Mouse (Mus musculus): ENCODE measurements at regions not wholly inside any gene's neighbourhood (a gene's known extent, or its start where the extent isn't known, plus 50 kb on each side); places are given as distances from the start of the nearest gene placed in this dataset.

DNA sequence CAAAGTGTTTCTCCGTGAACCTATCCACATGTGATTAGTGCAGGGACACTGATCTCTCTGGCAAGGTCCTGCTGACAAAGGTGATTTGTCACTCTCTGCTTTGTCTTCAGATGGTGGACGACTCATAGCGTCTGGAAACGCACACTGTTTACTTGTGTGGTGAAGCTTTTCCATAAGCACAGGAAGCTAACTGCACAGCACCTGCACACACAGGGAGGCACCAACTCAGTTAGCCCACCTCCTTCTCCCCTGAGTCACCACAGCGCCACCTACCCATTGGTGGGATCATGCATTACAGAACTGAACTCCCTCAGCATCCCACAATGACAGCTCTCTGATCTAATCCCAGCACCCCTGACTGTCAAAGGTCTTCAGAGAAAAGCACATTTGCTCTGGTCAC lies 141.9 kb upstream of the Klf14 start:
- Histone ChIP-seq H3K27me3 (replicated peaks; ENCODE audit: control insufficient read depth, insufficient read depth, low read length) (no peaks in the 10 kb centered on the region), H3K4me3 (ENCODE audit: low read depth, low read length) (no peak overlapping the region), H3K4me2 (replicated peaks; ENCODE audit: low read depth) (no peak overlapping the region), H3K9ac (ENCODE audit: low read depth, low read length) (no peak overlapping the region), H3K4me1 (replicated peaks; ENCODE audit: control insufficient read depth, insufficient read depth, low read length) (no peaks in the 10 kb centered on the region), H3K9me3 (ENCODE audit: control insufficient read depth) (no peaks in the 10 kb centered on the region), H3K27ac (ENCODE audit: low read depth, low read length) (no peak overlapping the region), H3K36me3 (ENCODE audit: control insufficient read depth, insufficient read depth) (no peaks in the 10 kb centered on the region)
- no peak for ATAC-seq
- peak; percentile 55 for TF ChIP-seq CTCF (IDR thresholded peaks at IDR 0.05; ENCODE audit: low read depth)
- WGBS: 49% methylated on average over 5 of the region's 5 CpGs

DNA sequence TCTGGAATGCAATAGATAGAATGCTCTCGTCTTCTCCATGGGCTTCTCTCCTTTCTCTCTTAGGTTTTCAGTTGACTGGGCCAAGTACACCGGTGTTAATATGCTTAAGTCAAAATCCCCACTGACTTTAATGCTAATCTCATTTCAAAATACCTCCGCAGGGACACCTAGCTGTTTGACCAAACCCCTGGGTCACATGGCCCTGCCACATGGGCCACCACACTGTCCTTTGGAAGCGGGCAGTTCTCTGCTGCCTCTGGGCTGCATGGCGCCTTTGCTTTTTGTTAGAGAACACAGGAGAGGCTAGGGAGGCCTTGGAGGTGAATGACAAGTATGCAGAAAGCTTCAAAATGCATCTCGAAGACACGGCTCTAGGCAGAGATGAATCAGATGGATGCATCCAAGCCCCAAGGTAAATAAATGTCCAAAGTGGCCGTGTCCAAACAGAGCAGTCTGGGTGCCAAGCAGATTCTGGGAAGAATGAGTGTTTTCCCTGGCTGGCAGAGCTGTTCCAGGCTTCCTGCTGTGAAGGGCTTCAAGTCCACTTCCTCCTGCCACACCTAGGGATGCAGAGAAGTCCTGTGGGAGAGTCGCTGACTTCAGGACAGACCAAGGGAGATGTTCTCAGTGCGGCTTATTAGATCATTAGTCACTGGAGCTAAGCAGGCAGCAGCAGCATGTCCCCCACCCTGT lies 147.4 kb upstream of the Klf14 start:
- no peaks in the 10 kb centered on the region for H3K27me3 ChIP-seq (replicated peaks; ENCODE audit: control insufficient read depth, insufficient read depth, low read length)
- no peak overlapping the region for H3K9ac ChIP-seq (ENCODE audit: low read depth, low read length)
- H3K4me3 ChIP-seq (ENCODE audit: low read depth, low read length): no peak overlapping the region
- H3K4me2 ChIP-seq (replicated peaks; ENCODE audit: low read depth): no peak overlapping the region
- H3K36me3 ChIP-seq (ENCODE audit: control insufficient read depth, insufficient read depth): no peaks in the 10 kb centered on the region
- TF ChIP-seq CTCF (IDR thresholded peaks at IDR 0.05; ENCODE audit: low read depth): no peak
- no peak overlapping the region for H3K27ac ChIP-seq (ENCODE audit: low read depth, low read length)
- H3K4me1 ChIP-seq (replicated peaks; ENCODE audit: control insufficient read depth, insufficient read depth, low read length): no peaks in the 10 kb centered on the region
- ATAC-seq: no peak
- WGBS: 66% methylated on average over 10 of the region's 10 CpGs
- H3K9me3 ChIP-seq (ENCODE audit: control insufficient read depth): 0 out of 2 replicates have a peak, but pooled peaks cover 3% of the 10 kb centered on the region

DNA sequence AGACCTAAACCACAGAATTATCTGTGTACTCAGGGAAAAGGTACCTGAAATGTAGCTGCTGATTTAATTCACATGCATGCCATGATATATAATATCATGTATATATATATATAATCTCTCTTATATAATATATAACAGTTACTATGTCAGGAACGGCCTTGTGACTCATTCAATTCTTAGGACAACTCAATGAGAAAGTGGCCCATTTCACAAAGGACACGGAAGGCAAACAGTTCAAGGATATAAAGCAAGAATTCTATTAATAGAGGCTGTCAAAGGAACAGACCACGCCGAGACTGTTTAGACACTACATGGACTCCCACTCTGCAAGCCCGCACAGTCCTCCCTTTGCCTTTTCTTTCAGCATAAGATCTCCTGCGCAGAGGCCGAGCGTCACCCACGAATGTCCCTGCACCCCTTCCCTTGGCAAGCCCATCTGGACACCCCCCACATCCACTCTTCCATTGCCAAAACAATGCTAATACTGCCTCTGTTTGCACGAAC lies 148.0 kb upstream of the Klf14 start:
- Histone ChIP-seq H3K27ac (ENCODE audit: low read depth, low read length) (no peak overlapping the region), H3K4me2 (replicated peaks; ENCODE audit: low read depth) (no peak overlapping the region), H3K4me3 (ENCODE audit: low read depth, low read length) (no peak overlapping the region), H3K9me3 (ENCODE audit: control insufficient read depth) (0 out of 2 replicates have a peak, but pooled peaks cover 3% of the 10 kb centered on the region), H3K4me1 (replicated peaks; ENCODE audit: control insufficient read depth, insufficient read depth, low read length) (no peaks in the 10 kb centered on the region), H3K36me3 (ENCODE audit: control insufficient read depth, insufficient read depth) (no peaks in the 10 kb centered on the region), H3K27me3 (replicated peaks; ENCODE audit: control insufficient read depth, insufficient read depth, low read length) (no peaks in the 10 kb centered on the region), H3K9ac (ENCODE audit: low read depth, low read length) (no peak overlapping the region)
- WGBS: 81% methylated on average over 10 of the region's 10 CpGs
- no peak for TF ChIP-seq CTCF (IDR thresholded peaks at IDR 0.05; ENCODE audit: low read depth)
- ATAC-seq: no peak

DNA sequence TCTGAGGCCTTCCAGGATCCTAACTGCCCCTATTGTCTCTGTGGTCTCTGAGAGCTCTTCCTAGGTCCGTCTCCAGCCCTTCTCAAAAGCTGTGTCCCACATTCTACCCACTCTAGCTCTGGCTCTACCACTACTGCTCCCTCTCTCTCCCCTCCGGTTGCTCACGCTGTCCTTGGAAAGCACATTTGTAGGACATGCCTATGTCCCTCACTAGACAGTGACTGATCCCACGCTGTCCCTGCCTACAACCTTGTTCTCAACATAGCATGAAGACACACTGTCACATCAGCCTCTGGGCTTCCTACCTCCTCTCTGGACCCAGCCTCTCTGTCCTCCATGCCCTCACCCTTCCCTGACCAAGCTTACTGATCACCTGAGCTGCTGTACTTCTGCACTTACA lies 148.5 kb upstream of the Klf14 start:
- Histone ChIP-seq H3K9me3 (ENCODE audit: control insufficient read depth) (0 out of 2 replicates have a peak, but pooled peaks cover 3% of the 10 kb centered on the region), H3K36me3 (ENCODE audit: control insufficient read depth, insufficient read depth) (no peaks in the 10 kb centered on the region), H3K27me3 (replicated peaks; ENCODE audit: control insufficient read depth, insufficient read depth, low read length) (no peaks in the 10 kb centered on the region), H3K4me3 (ENCODE audit: low read depth, low read length) (no peak overlapping the region), H3K4me2 (replicated peaks; ENCODE audit: low read depth) (no peak overlapping the region), H3K9ac (ENCODE audit: low read depth, low read length) (no peak overlapping the region), H3K27ac (ENCODE audit: low read depth, low read length) (no peak overlapping the region), H3K4me1 (replicated peaks; ENCODE audit: control insufficient read depth, insufficient read depth, low read length) (no peaks in the 10 kb centered on the region)
- TF ChIP-seq CTCF (IDR thresholded peaks at IDR 0.05; ENCODE audit: low read depth): no peak
- WGBS: 95% methylated on average over 4 of the region's 4 CpGs
- ATAC-seq: no peak

DNA sequence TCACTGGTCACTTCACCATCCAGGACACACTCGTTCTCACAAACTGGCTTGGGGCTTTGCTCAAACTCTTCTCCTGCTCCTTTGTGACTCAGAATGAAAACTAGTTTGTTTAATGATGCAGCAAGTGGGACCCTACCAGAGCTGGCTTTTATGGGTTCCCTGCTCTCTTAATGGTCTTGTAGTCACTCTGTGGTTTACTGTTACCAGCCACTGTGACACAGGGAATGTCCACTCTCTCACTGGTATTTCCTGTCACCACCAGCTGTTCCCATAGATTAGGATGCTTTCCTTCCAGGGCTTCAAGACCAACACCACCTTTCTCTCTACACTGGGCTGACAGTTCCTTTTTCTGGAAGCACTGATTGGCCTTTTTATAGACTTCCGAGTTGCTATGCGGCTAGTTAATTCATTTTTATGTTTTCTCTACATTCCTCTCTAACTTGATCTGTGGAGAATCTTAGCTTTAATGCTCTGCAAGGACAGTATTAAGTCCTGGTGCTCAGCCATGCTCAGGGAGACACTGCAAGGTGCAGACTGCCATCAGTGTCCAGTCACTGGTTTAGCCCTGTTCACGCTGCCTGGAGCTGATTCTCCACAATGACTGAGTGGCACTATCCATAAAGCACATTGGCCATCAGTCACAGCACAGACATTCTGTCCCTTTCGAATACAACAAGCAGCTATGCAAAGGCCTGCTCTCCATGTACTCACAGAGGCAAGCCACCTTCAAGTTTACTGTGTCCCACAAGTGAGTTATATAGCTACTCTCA lies 149.2 kb upstream of the Klf14 start:
- H3K4me2 ChIP-seq (replicated peaks; ENCODE audit: low read depth): no peak overlapping the region
- TF ChIP-seq CTCF (IDR thresholded peaks at IDR 0.05; ENCODE audit: low read depth): no peak
- H3K4me1 ChIP-seq (replicated peaks; ENCODE audit: control insufficient read depth, insufficient read depth, low read length): no peaks in the 10 kb centered on the region
- no peak overlapping the region for H3K9ac ChIP-seq (ENCODE audit: low read depth, low read length)
- 81% methylated on average over 5 of the region's 5 CpGs for WGBS
- H3K4me3 ChIP-seq (ENCODE audit: low read depth, low read length): no peak overlapping the region
- ATAC-seq: no peak
- no peaks in the 10 kb centered on the region for H3K27me3 ChIP-seq (replicated peaks; ENCODE audit: control insufficient read depth, insufficient read depth, low read length)
- 0 out of 2 replicates have a peak, but pooled peaks cover 3% of the 10 kb centered on the region for H3K9me3 ChIP-seq (ENCODE audit: control insufficient read depth)
- no peak overlapping the region for H3K27ac ChIP-seq (ENCODE audit: low read depth, low read length)
- H3K36me3 ChIP-seq (ENCODE audit: control insufficient read depth, insufficient read depth): no peaks in the 10 kb centered on the region

DNA sequence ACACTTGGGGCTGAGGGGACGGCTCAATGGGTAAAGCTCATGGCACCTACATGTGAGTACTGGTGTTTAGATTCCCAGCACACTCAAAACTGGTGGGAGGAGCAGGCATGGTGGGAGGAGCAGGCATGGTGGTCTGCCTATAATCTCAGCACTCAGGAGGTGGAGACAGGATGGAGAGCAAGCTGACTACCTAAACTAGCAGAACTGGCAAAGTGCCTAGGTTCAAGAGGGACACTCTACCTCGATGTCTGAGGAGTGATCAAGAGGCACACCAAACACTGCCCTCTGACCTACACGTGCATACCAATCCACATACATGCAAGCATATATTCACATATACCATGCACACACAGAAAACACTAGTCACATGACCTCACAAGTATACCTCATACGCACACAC lies 150.7 kb upstream of the Klf14 start:
- Histone ChIP-seq H3K4me2 (replicated peaks; ENCODE audit: low read depth) (no peak overlapping the region), H3K27me3 (replicated peaks; ENCODE audit: control insufficient read depth, insufficient read depth, low read length) (no peaks in the 10 kb centered on the region), H3K4me1 (replicated peaks; ENCODE audit: control insufficient read depth, insufficient read depth, low read length) (no peaks in the 10 kb centered on the region), H3K4me3 (ENCODE audit: low read depth, low read length) (no peak overlapping the region), H3K36me3 (ENCODE audit: control insufficient read depth, insufficient read depth) (no peaks in the 10 kb centered on the region), H3K27ac (ENCODE audit: low read depth, low read length) (no peak overlapping the region), H3K9ac (ENCODE audit: low read depth, low read length) (no peak overlapping the region), H3K9me3 (ENCODE audit: control insufficient read depth) (0 out of 2 replicates have a peak, but pooled peaks cover 3% of the 10 kb centered on the region)
- WGBS: 96% methylated on average over 4 of the region's 4 CpGs
- no peak for TF ChIP-seq CTCF (IDR thresholded peaks at IDR 0.05; ENCODE audit: low read depth)
- ATAC-seq: no peak
